Mouse (Mus musculus): Measurements from ENCODE around the gene Ccdc59.

DNA sequence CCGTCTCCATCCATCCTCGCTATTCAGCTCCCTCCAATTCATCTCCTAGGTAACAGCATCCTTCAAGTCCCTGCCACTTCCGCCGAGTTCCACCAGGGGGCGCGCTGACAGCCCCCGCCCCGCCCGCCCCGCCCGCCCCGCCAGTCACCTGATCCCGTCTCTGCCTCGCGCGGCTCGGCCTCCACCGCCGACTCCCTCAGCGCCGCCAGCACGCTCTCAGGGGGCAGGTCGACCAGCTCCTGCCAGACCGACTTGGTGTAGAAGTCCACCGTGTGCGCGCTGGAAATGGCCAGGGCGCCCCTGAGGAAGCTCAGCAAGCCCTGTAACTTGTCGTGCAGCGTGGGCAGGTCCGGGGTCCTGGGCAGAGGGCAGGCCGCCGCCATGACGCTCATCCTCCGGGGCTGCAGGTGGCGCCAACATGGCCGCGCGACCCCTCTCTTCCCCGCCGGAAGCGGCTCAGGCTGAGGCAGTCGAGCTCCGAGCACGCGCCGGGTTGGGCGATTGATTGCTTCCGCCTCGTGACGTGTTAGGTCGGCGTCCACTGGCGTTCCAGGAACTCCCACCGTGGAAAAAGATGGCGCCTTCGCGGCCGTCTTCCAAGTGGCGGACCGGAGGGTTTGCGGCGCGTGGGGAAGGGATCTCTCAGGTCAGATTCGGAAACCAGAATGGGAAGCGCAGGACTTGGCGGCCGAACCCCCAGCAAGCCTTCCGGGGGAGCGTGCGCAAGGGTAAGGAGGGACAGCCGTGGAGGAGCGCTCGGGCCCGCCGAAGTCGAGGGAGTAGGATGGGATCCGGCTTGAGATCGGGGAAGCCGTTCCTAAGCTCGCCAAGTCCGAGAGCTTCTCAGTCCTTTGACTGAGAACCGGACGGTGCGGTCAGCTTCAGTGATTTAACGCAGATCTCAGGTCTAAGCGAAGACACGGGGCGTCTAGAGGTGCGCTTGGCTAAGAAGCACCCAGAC, at the start of gene Ccdc59, which contains the start of gene Mettl25:
- TF ChIP-seq CTCF (IDR thresholded peaks at IDR 0.05; ENCODE audit: borderline replicate concordance, insufficient read depth, low read length) (peak; percentile 65; the same call in 1 of the 2 replicates), POLR2A (IDR thresholded peaks at IDR 0.05; ENCODE audit: low read depth, low read length) (peak; percentile 80)

Data from embryonic fibroblast, embryonic 13.5 days (primary cell).